Mouse (Mus musculus) thymus, postnatal 0 days (tissue): ENCODE measurements around the gene Foxo3. TPM values are rescaled to one million over a fixed set of nuclear protein-coding genes. Genes with fewer than 3 reads are reported as not detected.

Experiments used
- DNase-seq: peaks from one replicate; pipeline ENCODE4 v3.0.0-alpha.2; 2015; ENCODE audit warnings: low spot score
- polyA plus RNA-seq: library from polyadenylated mRNA; unstranded; fragments of >200 nt; fragmentation: Nextera tagmentation; extraction: Ambion mirVana; gene quantifications from 2 replicates; pipeline ENCODE4 v1.2.1, GENCODE M21; 2015

The Foxo3 gene
- polyA plus RNA-seq, 1 experiment from 2014 or later: 14.0 TPM

DNA sequence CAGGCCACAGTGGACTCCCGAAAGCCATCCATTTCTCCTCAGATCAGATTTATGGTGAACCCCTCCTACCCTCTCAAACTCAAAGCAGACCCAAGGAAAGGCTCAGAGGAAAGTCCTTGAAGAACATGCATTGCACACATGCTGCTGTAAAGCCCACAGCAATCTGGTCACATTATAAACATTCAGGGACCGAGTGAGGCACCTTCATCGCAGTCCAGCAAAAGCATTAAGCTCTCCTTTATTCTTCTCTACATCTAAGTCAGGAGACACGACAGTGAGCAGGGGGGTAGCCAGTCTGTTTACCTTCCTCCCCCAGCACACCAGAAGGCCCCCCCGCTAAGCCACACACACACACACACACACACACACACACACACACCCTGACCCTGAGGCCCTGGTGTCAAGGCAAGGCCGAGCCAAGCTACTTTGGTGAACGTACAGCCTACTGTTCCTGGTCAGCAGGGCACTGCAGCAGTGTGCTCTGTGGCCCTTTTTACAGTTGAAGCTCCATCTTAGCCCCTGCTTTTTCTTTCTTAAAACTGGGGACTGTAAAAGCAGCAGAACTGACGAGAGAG lies 24.7 kb downstream of the Foxo3 start:
- DNase-seq: no peak

DNA sequence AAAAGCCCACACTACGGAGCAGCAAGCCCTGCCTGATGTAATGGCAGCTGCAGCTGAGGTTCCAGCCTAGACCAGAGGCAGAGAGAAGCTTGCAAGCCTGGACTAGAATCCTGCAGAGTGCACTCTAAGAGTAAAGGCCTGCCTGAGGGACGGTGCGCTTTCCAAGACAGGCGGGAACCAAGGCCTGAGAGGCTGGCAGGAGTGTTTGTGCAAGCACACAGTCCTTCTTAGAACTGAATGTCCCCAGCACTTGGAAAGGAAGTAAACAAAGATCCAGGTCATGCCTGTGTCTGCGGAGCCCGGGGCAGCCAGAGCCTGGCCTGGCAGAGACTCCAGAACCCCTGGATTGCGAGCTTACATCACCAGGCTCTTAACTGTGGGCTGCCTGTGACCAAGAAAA lies 25.4 kb downstream of the Foxo3 start:
- DNase-seq: no peak

DNA sequence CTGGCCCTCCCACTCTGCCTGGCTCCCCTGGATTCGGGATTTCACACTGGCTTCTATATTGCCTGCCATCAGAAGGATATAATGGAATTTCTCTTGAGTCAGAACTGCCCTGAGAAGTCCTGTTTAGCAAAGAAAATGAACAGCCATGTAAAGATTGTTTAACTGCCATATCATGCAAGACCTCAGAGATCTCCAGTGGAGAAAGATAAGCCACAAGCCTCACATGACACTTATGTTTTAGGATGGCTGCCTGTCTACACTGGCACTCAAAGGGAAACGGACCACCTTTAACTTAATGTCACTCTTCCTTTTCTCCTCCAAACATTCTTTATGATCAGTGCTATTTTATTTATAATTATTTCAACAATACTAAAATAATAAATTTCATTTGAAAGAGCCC lies 26.6 kb downstream of the Foxo3 start:
- DNase-seq: no peak

DNA sequence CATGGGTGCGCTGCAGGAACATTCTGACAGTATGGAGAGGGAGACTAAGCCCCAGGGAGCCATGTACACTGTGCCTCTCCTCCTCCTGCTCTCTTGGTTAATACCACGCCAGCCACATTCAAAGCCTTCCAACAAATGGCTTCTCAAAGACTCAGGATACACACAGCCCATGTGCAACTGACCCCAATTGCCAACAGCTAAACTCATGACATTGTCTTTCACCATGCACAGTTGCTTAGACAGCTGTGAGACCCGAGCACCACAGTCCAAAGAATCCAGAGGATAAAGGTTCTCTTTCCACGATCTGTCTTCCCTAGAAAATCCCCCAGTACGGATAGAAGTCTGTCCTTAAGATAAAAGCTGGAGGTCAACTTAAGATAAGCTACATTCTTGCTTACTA lies 27.9 kb downstream of the Foxo3 start:
- DNase-seq: no peak

DNA sequence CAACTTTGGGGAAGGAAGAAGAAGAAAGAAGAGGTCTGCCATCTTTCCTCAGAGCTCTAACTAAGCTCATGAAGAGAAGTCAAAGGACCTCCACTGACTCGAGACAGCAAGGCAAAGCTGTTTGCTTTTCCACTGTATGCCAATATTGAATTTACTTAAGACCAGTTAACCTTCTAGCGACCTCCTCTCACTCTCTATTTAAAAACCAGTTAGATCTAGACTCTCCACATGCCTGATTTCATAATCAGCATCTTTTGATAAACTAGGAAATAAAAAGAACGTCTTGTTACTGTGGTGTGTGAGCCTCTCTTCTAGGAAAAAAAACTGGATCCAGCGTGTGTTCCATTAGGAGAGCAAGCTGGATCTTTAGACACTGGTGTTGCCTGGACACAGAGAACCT lies 28.4 kb downstream of the Foxo3 start:
- no peak for DNase-seq

DNA sequence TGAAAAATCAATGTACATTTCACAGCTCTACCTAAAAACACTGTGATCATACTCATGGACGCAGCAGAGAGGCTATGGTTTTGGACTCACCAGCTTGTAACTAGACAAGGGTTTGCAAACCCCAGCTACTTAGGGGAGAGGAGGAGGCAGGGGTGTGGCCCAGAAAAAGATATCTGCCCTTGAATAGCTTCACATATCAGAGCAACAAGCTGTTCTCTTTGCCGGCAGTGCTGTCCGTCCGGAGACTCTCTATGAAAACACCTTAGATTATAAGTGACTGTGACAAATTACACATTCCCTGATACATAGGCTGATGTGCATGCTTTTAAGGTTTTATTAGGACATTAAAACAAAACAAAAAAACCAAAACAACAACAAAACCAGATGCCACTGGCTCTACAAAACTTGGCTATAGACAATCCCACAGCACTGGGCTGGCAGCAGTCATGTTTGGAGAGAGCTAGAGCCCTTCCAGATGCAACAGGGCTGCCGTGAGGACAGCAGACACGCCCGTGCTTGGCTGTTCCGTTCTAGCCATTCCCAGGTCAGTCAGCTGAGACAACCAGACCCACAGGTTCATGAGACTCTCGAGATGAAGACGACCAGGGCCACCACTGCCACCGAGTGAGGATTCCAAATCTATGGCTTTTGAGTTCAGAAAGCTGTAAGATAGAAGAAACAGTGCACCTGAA lies 29.3 kb downstream of the Foxo3 start:
- no peak for DNase-seq

DNA sequence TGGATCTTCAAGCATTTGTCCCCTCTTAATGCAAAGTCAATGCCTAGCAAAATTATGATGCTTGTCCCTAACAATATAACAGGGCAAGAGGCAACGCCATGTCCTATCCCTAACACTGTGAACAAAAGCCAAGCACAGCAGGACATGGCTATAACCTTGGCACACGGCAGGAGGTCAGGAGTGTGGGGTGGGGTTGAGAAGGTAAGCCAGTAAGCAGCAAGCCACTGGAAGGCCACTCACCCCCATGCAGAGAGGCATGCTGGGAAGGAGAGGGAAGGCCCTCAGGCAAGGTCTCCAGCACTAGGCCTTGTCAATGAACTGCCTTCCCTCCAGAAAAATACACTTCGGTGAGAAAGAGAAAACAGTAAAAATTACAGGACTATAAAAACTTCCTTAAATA lies 30.1 kb downstream of the Foxo3 start:
- no peak for DNase-seq

DNA sequence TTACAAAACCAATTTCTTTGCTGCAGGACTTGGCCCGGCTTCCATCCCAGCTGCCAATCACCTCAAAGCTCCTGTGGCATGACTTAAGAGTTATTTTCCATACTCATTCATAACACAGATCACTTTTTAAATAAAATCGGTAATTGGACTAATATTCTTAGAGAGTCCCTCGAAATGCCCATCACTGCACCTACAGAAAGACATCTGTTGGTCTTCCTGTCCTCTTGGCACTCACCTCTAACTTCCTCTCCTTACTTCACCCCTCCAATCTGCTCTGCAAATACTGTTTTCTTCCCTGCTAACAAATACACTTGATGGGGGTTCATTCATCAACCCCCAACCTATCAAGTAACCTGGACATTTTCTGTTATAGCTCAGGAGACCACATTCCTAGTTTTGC lies 30.9 kb downstream of the Foxo3 start:
- no peak for DNase-seq

DNA sequence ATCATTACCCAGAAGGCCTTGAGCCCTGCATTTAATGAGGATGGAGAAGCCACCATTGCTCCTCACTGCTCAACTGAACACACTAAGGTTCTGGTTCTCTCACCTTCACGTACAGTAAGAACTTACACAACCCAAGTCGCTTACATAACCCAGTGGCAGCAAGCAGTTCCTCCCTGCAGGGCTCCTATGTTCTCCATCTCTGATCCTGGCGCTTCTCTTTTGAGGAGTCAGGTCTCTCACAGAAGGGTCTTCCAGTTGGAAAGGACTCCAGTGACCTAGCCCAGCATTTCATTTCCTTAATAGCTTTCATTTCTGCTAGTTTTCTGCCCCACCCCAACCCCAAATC lies 31.3 kb downstream of the Foxo3 start:
- no peak for DNase-seq

DNA sequence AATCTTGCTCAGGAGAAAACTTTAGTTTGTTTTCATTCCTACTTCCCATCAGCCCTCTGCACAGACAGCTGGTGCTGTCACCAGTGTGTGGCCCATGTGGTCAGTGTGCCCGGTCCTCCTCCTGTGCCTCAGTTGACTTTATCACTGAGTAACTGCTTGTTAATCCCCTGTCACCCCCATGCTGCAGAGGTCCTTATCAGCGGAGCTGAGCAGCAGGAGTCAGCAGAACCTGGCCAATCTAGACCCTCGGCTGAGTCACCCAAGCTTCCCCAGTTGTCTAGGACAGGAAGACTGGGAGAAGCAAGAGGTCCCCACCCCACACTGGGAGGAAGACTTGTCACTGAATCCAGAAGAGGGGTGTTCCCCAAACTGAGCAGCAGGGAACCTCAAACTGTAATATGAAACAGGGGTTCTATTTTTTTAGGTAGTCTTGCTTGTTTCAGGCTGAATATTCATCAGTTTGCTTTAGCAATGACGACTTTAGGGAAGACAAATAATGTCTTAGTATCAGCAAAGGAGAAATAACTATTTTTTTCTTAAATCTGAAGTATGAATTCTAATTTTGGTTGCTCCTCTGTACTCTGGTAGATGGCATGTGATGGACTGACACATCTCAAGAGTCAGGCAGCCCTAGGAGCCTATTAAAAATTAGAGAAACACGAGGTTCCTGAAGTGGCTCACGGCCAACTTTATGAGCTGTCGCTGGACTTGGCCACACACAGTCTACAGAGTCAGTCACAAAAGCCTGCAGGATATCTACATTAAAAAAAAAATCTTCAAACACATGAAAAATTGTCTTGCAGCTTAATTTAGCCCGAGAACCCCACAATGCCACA lies 31.9 kb downstream of the Foxo3 start:
- DNase-seq: no peak

DNA sequence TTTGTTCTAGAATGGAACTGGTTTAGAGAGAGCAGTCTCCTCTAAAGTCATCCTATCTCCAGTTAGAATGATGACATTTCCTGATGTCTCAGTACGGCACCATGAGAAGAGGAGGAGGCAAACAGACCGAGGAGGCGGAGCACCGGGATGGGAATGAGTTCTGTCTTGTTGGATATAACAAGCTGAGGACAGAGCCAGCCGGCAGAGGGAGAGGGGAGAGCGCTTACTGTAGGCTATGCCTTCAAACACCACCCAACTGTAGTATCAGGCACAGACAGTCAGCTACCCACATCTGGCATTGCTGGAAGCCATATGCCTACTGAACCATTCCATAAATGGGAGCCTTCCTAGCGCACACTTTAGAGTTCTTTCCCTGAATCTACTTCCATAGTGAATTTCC lies 32.6 kb downstream of the Foxo3 start:
- no peak for DNase-seq

DNA sequence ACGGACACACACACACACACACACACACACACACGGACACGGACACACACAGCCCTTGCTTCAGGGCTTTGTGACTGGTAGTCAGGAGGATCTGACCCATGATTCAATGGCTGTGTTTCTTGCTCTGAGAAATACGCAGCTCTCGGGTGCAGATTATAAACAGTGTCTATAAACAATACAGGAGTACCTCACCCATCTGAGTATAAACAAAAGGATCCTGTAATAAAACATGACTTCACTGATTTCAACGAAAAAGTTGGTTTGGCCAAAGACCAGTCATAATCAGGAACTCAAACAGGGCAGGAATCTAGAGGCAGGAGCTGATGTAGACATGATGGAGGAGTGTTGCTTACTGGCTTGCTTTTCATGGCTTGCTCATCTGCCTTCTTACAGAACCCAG lies 34.1 kb downstream of the Foxo3 start:
- DNase-seq: no peak

DNA sequence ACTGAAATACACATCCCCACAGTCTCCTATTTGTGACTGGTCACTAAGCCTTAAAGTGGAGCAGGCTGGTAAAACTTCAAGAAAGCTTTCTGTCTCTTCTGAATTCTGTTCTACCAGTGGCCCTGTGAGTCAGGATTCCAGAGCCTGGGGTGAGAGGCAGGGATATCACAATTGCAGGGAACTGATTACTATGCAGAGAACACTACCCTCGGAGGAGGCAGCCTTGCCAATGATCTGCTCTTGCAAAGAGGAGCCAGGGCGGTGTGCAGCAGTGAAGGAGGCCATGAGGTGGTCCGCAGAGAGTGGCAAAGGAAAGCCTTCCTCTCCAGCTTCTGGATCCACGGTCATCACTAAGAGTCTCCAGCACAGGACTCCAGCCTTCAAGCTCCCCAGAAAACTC lies 34.8 kb downstream of the Foxo3 start:
- DNase-seq: no peak

DNA sequence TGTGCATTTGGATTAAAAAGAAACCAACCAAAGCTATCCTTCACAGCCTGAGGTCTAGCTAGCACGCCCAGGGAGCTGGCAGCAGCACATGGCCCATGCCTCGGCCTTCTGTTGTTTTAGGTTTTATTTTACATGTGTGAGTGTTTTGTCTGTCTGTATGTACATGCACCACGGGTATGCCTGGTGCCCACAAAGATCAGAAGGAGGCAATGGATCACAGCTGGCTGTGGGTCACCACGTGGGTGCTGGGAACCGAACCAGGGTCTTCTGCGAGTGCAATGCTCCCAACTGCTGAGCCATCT lies 36.8 kb downstream of the Foxo3 start:
- DNase-seq: no peak

DNA sequence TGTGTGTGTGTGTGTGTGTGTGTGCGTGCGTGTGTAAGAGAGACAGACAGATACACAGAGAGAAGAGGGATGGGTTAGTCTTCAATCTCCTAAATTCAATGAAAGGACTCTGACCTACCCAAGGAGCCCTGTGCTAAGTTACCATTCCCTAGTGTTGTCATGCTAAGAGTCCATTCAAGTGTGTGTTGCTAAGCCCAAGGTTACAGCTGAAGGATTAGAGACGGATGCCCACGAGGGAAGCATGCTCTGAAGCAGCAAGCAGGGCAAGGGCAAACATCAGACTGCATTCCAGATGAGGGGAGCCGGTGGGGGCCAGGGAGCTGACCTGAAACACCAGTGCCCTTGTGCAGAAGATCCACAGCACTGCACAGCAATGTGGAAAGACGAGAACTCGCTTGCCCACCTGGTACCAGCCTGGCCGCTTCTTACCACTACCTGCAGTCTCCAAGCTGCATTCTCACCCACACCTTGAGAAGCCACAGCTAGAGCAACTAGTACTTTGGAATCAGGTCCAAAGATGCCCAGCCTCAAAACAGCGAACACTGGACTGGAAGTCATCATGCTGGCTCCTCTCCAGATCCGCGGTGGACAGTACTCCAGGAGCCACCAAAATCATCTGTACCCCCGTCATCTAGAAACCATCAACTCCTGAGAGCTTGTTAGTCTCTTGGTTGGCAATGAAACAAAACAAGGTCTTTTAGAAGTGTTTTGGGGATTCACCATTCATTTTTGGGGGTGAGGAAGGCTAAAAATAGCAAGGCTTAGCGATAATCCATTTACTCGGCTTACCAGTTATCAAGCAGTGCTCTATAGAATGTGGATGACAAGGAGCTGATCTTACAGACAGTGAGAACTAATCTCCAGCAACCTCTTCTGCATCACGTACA lies 37.4 kb downstream of the Foxo3 start:
- DNase-seq: no peak

DNA sequence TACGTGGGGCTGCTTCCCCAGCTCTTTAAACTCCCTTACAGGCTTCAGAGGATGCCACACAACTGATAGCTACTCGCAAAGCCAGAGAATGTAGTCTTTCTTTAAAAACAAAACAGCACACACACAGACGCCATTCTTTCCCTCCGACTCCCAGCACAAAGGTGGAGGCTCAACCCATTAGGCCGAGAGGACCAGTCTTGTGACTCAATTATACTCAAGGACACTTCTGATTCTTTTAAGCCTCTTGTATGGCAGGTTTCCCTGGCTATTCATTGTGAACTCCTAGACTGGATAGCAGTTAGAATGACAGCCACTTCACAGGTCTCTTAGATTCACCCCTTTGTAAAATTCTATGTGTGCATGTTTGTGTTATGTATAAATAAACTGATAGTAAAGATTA lies 38.3 kb downstream of the Foxo3 start:
- no peak for DNase-seq

DNA sequence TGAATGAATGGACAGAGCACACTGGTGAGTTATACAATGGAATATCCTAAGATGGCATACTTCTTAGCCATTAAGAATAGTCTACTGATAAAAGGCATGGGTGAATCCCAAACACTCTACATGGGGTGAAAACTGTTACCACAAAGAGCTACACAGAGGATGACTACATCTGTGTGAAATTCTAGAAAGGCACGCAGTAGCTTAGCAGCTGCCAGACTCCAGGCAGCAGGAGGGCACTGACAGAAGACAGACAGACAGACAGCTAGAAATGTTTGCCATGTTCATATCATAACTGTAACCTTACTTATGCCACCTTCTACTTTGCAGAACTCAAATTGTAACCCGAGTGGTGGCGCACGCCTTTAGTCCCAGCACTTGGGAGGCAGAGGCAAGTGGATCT lies 39.0 kb downstream of the Foxo3 start:
- DNase-seq: no peak

DNA sequence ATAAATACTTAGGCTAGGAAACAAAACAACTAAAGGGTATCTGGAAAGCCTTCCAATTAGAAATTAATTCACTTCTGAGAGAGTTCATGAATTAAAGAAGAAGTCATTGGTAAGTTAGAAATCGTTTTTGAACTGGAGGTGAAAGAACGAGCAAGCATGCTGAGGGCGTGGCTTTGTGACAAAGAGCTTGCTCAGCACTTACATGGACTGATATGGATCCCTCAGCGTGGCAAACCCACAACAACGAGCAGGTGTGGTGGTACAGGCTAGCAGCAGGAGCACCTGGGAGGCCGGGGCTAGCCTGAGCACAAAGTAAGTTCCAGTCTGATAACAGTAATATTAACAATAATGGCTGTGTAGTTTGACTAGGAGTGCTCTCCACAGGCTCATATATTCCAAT lies 41.2 kb downstream of the Foxo3 start:
- DNase-seq: no peak

DNA sequence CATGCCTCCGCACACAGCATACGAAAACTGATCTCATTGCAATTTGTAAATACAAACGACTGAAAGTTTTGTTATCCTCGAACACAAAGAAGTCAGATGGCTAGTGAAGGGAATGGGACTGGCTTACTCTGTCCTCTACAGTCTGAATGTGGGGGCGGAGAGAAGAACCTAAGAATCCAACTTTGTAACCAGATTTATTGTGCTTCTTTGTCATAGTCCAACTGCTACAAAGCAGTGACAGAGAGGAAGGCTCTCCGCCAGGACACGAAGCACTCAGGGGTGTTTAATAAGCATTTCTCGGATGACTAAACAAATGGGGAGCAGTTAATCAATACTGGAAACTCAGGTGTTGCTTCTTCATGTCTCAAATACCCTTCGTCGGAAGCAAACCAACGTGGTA lies 43.6 kb downstream of the Foxo3 start:
- DNase-seq: no peak

DNA sequence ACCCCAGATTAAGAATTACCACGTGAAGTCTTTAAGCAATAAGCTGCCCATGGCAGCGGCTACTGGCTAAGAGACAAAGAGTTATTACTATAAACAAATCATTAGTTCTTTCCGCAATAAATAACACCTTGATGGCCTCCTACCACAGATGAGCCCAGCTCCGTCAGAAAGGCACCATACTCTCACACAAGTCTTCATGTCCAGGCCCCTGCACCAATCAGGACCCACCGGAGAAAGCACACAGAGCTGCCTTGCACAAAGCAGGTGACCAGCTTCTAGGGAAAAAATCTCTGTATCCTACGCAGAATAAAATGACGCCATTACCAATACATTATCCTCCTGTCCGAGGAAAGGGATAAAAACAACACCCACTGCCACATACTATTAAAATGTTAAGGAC lies 44.7 kb downstream of the Foxo3 start:
- DNase-seq: no peak

DNA sequence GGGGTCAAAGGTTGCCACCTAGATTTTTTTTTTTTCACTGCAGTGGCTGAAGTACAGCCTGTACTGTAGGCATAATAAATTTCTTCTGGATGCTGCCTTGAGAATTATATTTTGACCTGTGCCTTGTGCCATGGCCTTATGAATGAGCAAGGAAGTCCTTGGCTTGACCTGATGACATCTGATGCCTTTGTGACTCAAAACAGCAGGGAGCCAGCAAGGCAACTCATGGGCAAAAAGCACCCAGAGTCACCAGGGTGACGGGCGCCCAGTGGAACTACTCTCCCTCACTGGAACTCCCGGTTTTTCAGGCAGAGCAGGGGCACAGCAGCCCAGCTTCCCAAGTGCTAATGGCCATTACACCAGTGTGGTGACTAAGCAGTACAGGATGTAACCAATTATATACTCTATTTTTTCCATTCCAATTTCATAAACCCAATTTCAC lies 45.4 kb downstream of the Foxo3 start:
- no peak for DNase-seq

DNA sequence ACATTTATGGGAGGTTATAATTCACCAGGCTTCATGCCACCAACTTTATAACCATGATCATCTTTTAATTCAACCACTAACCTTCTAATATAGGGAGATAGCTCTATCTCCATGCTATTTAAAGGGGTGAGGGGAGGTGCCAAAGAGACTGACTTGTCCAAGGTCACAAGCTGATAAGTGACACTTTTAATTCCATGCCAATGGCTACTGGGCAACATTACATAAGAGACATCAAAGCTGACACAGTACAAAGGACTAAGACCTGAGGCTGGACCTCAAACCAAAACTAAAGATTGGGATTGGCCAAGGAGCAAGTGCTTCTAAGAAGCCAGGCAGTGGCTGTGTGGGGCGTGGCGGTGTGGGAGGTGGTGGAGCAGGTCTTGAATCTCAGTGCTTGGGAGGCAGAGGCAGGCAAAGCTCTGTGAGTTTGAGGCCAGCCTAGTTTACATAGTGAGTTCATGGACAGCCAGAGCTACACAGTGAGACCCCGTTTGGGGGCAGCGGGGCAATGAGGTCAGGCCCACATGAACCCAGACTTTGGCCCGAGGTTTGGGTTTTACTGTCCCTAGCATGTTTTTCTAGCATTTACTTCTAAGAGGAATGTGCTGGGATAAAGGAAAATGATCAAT lies 46.0 kb downstream of the Foxo3 start:
- no peak for DNase-seq
